Mouse (Mus musculus): Measurements from ENCODE around the gene Sema5a. TPM values are rescaled to one million over a fixed set of nuclear protein-coding genes. Genes with fewer than 3 reads are reported as not detected.

Gene Sema5a
- polyA plus RNA-seq, 1 experiment from 2014 or later = 19.6 TPM

- Histone ChIP-seq H3K27ac (no peak overlapping the region), H3K9me3 (replicated peaks) (no peaks in the 10 kb centered on the region), H3K27me3 (no peaks in the 10 kb centered on the region), H3K4me2 (no peak overlapping the region), H3K9ac (no peak overlapping the region), H3K4me3 (no peak overlapping the region), H3K36me3 (ENCODE audit: poor library complexity, severe bottlenecking) (no peaks in the 10 kb centered on the region), H3K4me1 (peaks cover 19% of the 10 kb centered on the region)
- ATAC-seq = peak; percentile 46
- WGBS = 74% methylated on average over 13 of the region's 13 CpGs
Observed at GRCm38 (mm10) chr15:32432927-32433832, 188.6 kb downstream of the Sema5a start.

DNA sequence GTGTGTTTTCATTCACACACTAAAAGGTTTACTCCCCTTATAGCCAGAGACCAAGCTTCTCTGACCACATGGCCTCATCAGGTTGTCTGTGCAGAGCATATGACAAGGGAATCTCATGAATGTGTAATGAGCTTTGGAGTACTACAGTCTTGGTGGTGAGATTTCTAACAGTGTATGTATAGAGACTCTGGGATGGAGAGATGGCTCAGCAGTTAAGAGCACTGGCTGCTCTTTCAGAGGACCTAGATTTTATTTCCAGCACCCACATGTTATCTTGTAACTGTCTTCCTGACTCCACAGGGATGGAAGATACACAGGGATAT, 189.2 kb downstream of the Sema5a start:
- peak; percentile 71 for ATAC-seq
- no peak overlapping the region for H3K9ac ChIP-seq
- H3K27me3 ChIP-seq = no peaks in the 10 kb centered on the region
- no peaks in the 10 kb centered on the region for H3K9me3 ChIP-seq (replicated peaks)
- no peaks in the 10 kb centered on the region for H3K36me3 ChIP-seq (ENCODE audit: poor library complexity, severe bottlenecking)
- no peak overlapping the region for H3K27ac ChIP-seq
- H3K4me2 ChIP-seq = no peak overlapping the region
- peaks cover 19% of the 10 kb centered on the region for H3K4me1 ChIP-seq
- H3K4me3 ChIP-seq = no peak overlapping the region

- Histone ChIP-seq H3K27ac (no peak overlapping the region), H3K4me1 (peaks cover 19% of the 10 kb centered on the region), H3K36me3 (ENCODE audit: poor library complexity, severe bottlenecking) (no peaks in the 10 kb centered on the region), H3K4me3 (no peak overlapping the region), H3K9ac (no peak overlapping the region), H3K4me2 (no peak overlapping the region), H3K27me3 (no peaks in the 10 kb centered on the region), H3K9me3 (replicated peaks) (no peaks in the 10 kb centered on the region)
- 0 out of 2 replicates have a peak, but pooled peaks have one; percentile 40 for ATAC-seq
Observed at GRCm38 (mm10) chr15:32434274-32434673, 189.7 kb downstream of the Sema5a start.

- WGBS = 24% methylated on average over 6 of the region's 6 CpGs
- H3K9ac ChIP-seq = no peak overlapping the region
- H3K36me3 ChIP-seq (ENCODE audit: poor library complexity, severe bottlenecking) = no peaks in the 10 kb centered on the region
- no peak overlapping the region for H3K4me2 ChIP-seq
- no peaks in the 10 kb centered on the region for H3K9me3 ChIP-seq (replicated peaks)
- H3K27ac ChIP-seq = no peak overlapping the region
- peaks cover 12% of the 10 kb centered on the region for H3K4me1 ChIP-seq
- no peak overlapping the region for H3K4me3 ChIP-seq
- ATAC-seq = peak; percentile 78
- H3K27me3 ChIP-seq = no peaks in the 10 kb centered on the region
Observed at GRCm38 (mm10) chr15:32437654-32438053, 193.0 kb downstream of the Sema5a start.

DNA sequence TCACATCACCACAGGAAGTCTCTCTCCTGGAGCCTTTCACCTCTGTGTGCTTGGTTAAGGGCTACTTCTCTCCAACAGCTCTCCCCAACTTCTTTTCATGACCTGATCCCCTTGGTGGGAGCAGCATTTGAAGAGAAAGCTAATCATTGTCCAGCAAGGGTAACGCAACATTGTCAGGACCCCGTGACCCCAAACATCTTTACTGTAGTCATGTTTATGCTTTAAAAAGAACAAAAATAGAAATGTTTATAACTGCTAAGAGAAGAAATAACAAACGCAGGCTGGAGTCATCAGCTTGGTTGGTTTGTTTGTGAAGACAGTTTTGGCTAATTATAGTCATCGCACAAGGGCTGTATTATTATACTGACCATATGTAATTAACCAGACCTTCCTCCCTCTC, 198.1 kb downstream of the Sema5a start:
- WGBS = 85% methylated on average over 4 of the region's 4 CpGs
- no peak overlapping the region for H3K4me2 ChIP-seq
- no peak overlapping the region for H3K4me3 ChIP-seq
- H3K4me1 ChIP-seq = peaks cover 4% of the 10 kb centered on the region
- no peak overlapping the region for H3K9ac ChIP-seq
- no peak overlapping the region for H3K27ac ChIP-seq
- no peak for ATAC-seq
- no peaks in the 10 kb centered on the region for H3K27me3 ChIP-seq
- no peaks in the 10 kb centered on the region for H3K36me3 ChIP-seq (ENCODE audit: poor library complexity, severe bottlenecking)
- H3K9me3 ChIP-seq (replicated peaks) = no peaks in the 10 kb centered on the region

DNA sequence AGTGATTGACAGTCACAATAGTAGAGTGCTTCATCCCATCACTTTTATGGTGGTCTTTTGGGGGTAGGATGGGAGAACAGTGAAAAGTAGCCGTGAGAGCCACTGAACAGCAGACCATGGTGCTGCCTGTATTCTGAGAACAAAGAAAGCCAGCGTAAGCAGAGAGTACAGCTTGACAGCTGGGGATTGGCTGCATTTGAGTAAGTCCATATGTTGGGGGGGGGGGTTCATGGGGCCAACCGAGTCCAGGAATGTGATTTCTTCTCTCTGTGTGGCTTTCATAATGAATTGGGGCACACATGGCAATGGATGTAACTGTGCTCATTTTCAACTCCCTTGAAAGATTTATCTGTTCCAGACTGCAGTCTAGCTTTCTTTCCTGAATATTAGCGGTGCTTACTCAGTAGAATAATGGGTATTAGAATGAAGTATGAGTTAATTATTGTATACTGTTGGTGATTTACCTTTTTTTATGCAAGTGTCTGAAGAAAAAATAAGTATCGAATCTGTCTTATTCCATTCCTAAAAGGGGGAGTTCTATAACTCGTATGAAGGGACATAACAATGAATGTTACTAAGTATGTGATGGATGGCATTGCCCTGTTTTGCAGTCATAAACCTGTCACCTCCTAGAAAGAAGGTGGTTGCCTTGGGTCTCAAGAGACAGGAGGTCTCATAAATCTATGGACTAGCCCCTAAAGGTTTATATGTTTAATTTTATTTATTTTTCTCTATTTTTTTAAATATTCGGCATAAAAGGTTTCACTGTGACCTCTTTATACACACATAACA, 203.1 kb downstream of the Sema5a start:
- no peaks in the 10 kb centered on the region for H3K36me3 ChIP-seq (ENCODE audit: poor library complexity, severe bottlenecking)
- peaks cover 4% of the 10 kb centered on the region for H3K4me1 ChIP-seq
- H3K27me3 ChIP-seq = no peaks in the 10 kb centered on the region
- 67% methylated on average over 7 of the region's 7 CpGs for WGBS
- H3K27ac ChIP-seq = peak overlapping the region; percentile 26; the same call in 1 of the 2 replicates
- peak; percentile 66 for ATAC-seq
- H3K9me3 ChIP-seq (replicated peaks) = no peaks in the 10 kb centered on the region
- no peak overlapping the region for H3K9ac ChIP-seq
- H3K4me3 ChIP-seq = no peak overlapping the region
- no peak overlapping the region for H3K4me2 ChIP-seq

- ATAC-seq = no peak
- no peaks in the 10 kb centered on the region for H3K27me3 ChIP-seq
- H3K4me1 ChIP-seq = no peaks in the 10 kb centered on the region; the same call in 1 of the 2 replicates
- 51% methylated on average over 2 of the region's 2 CpGs for WGBS
- no peak overlapping the region for H3K4me2 ChIP-seq
- H3K36me3 ChIP-seq (ENCODE audit: poor library complexity, severe bottlenecking) = no peaks in the 10 kb centered on the region
- no peaks in the 10 kb centered on the region for H3K9me3 ChIP-seq (replicated peaks)
- H3K4me3 ChIP-seq = no peak overlapping the region
- no peak overlapping the region for H3K9ac ChIP-seq
- H3K27ac ChIP-seq = no peak overlapping the region
Observed at GRCm38 (mm10) chr15:32459046-32459445, 214.4 kb downstream of the Sema5a start.

- H3K9ac ChIP-seq = no peak overlapping the region
- no peak overlapping the region for H3K4me2 ChIP-seq
- H3K27ac ChIP-seq = no peak overlapping the region
- H3K4me3 ChIP-seq = no peak overlapping the region
- WGBS = 89% methylated on average over 7 of the region's 7 CpGs
- no peak for ATAC-seq
- H3K4me1 ChIP-seq = no peaks in the 10 kb centered on the region; the same call in 1 of the 2 replicates
- no peaks in the 10 kb centered on the region for H3K27me3 ChIP-seq
- no peaks in the 10 kb centered on the region for H3K9me3 ChIP-seq (replicated peaks)
- H3K36me3 ChIP-seq (ENCODE audit: poor library complexity, severe bottlenecking) = no peaks in the 10 kb centered on the region
Observed at GRCm38 (mm10) chr15:32460238-32460637, 215.6 kb downstream of the Sema5a start.

- no peak for ATAC-seq
- 83% methylated on average over 6 of the region's 6 CpGs for WGBS
Observed at GRCm38 (mm10) chr15:32471480-32472050, 227.0 kb downstream of the Sema5a start.

GRCm38 (mm10) chr15:32480747-32481146, 236.1 kb downstream of the Sema5a start:
- no peaks in the 10 kb centered on the region for H3K36me3 ChIP-seq (ENCODE audit: poor library complexity, severe bottlenecking)

More at GRCm38 (mm10) chr15:32471480-32472050, 227.0 kb downstream of the Sema5a start:
- Histone ChIP-seq H3K36me3 (ENCODE audit: poor library complexity, severe bottlenecking) (no peaks in the 10 kb centered on the region), H3K27me3 (no peaks in the 10 kb centered on the region), H3K9ac (no peak overlapping the region), H3K4me1 (no peaks in the 10 kb centered on the region), H3K4me2 (no peak overlapping the region), H3K9me3 (replicated peaks) (no peaks in the 10 kb centered on the region), H3K4me3 (no peak overlapping the region), H3K27ac (no peak overlapping the region)

GRCm38 (mm10) chr15:32485064-32485964, 240.7 kb downstream of the Sema5a start:
- Histone ChIP-seq H3K4me2 (no peak overlapping the region), H3K36me3 (ENCODE audit: poor library complexity, severe bottlenecking) (no peaks in the 10 kb centered on the region), H3K4me3 (no peak overlapping the region), H3K9ac (no peak overlapping the region), H3K27ac (no peak overlapping the region), H3K9me3 (replicated peaks) (no peaks in the 10 kb centered on the region), H3K4me1 (0 out of 2 replicates have a peak, but pooled peaks cover 4% of the 10 kb centered on the region), H3K27me3 (no peaks in the 10 kb centered on the region)
- WGBS = 72% methylated on average over 8 of the region's 8 CpGs
- ATAC-seq = peak; percentile 65

More at GRCm38 (mm10) chr15:32480747-32481146, 236.1 kb downstream of the Sema5a start:
- H3K9me3 ChIP-seq (replicated peaks) = no peaks in the 10 kb centered on the region
- no peak overlapping the region for H3K4me2 ChIP-seq
- H3K4me3 ChIP-seq = no peak overlapping the region
- ATAC-seq = 0 out of 2 replicates have a peak, but pooled peaks have one; percentile 16
- 0 out of 2 replicates have a peak, but pooled peaks cover 4% of the 10 kb centered on the region for H3K4me1 ChIP-seq
- no peak overlapping the region for H3K9ac ChIP-seq
- H3K27ac ChIP-seq = no peak overlapping the region
- H3K27me3 ChIP-seq = no peaks in the 10 kb centered on the region
